Mouse (Mus musculus) liver, embryonic 11.5 days (tissue): Measurements from ENCODE around the gene Zcchc12. TPM values are rescaled to one million over a fixed set of nuclear protein-coding genes. Genes with fewer than 3 reads are reported as not detected.

Experiments
- polyA plus RNA-seq: library from polyadenylated mRNA; unstranded; fragments of >200 nt; fragmentation: Nextera tagmentation; extraction: Ambion mirVana; gene quantifications from 2 replicates; pipeline ENCODE4 v1.2.1, GENCODE M21; 2014

Zcchc12 gene
- polyA plus RNA-seq, 1 experiment from 2014 or later: 4.6 TPM

Other genes starting within 250 kb of the Zcchc12 start
- gene Il13ra1, start 83.8 kb upstream of the Zcchc12 start, polyA plus RNA-seq: 5.6 and 6.0 TPM in 2 replicates
- 0.69 and 0.90 TPM in 2 replicates for gene Lonrf3, start 132.4 kb downstream of the Zcchc12 start, polyA plus RNA-seq
- gene Gm6268, start 205.4 kb downstream of the Zcchc12 start, polyA plus RNA-seq: not detected in 2 replicates